Mouse (Mus musculus) forebrain, embryonic 13.5 days (tissue): ENCODE data around the gene Brk1. TPM values are rescaled to one million over a fixed set of nuclear protein-coding genes. Genes with fewer than 3 reads are reported as not detected.

Source experiments
- ATAC-seq: fragments of 200-750 bp; cut with Nextera tagmentation; 2 replicates; pipeline ENCODE4 v1.8.0; 2017
- H3K27ac ChIP-seq: fragments of 300-500 bp; sonication (generic); 2 replicates; pipeline ENCODE4 v1.5.1; 2015; ENCODE audit warnings: inconsistent platforms, mild to moderate bottlenecking, moderate library complexity
- H3K27me3 ChIP-seq: fragments of 300-500 bp; sonication (generic); 2 replicates; pipeline ENCODE4 v1.6.1; 2015; ENCODE audit warnings: mild to moderate bottlenecking, inconsistent platforms
- H3K36me3 ChIP-seq: fragments of 300-500 bp; sonication (generic); 2 replicates; pipeline ENCODE4 v1.6.1; 2015; ENCODE audit warnings: mild to moderate bottlenecking, inconsistent platforms; ENCODE audit not compliant: poor library complexity, severe bottlenecking
- H3K4me1 ChIP-seq: fragments of 300-500 bp; sonication (generic); 2 replicates; pipeline ENCODE4 v1.6.1; 2015; ENCODE audit warnings: inconsistent platforms
- H3K4me2 ChIP-seq: fragments of 300-500 bp; sonication (generic); 2 replicates; pipeline ENCODE4 v1.6.1; 2015; ENCODE audit warnings: inconsistent platforms, mild to moderate bottlenecking, moderate library complexity
- H3K4me3 ChIP-seq: fragments of 300-500 bp; sonication (generic); 2 replicates; pipeline ENCODE4 v1.5.1; 2015; ENCODE audit warnings: mild to moderate bottlenecking, inconsistent platforms
- H3K9ac ChIP-seq: fragments of 300-500 bp; sonication (generic); 2 replicates; pipeline ENCODE4 v1.6.1; 2015; ENCODE audit warnings: mild to moderate bottlenecking, inconsistent platforms
- H3K9me3 ChIP-seq: fragments of 300-500 bp; sonication (generic); replicated peaks from 2 replicates; pipeline ENCODE4 v1.6.1; 2016; ENCODE audit warnings: inconsistent platforms
- WGBS: fragments of 180-500 bp; shearing (Covaris S2); methylation state at CpG from one replicate; pipeline ENCODE4 v1.1.7; 2015; 5-methylcytosine and 5-hydroxymethylcytosine counted together
- polyA plus RNA-seq: library from polyadenylated mRNA; unstranded; fragments of >200 nt; fragmentation: Nextera tagmentation; extraction: Ambion mirVana; gene quantifications from 2 replicates; pipeline ENCODE4 v1.2.1, GENCODE M21; 2015

Gene Brk1
- 227 TPM in 2 replicates for polyA plus RNA-seq

DNA sequence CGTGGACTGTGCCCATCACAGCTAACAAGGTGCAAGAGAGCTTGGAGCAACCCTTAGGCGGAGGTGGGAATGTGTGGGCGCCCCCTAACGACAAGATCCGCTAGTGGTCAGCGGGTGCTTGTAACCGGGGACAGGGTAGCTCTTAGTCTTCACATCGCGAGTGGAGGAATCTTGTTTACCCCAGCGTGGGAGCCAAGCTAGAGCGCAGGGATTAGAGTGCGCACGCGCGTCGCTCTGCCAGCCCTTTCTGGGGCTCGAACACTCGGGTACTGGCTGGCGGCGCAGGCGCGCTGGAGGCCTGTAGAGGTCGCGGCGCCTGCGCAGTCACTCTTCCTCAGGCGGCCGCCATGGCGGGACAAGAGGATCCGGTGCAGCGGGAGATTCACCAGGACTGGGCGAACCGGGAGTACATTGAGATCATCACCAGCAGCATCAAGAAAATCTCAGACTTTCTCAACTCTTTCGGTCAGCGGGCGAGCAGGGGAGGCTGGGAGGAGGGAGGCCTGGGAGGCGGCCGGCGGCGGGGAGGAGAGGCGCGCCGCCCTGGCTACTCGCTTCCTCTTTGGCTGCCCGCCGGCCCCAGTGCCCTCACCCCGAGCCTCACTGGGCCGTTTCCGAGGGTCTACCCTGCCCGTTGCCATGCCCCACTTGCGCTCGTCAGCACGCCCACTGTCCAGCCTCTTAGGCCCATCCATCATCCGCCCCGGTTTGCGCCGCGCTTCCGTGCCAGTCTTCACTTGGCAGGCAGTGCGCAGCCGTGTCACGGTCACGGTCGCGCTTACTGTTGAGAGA lies at the start of gene Brk1:
Gene Brk1 (plus strand): TSS at position 341 of the 792 bp plus-strand sequence.
- Histone ChIP-seq H3K4me2 (peak within 1 kb of the TSS; percentile 93), H3K9me3 (no peaks in the 10 kb centered on the region), H3K4me3 (peak within 1 kb of the TSS; percentile 96), H3K9ac (peak within 1 kb of the TSS; percentile 93), H3K27ac (peak within 1 kb of the TSS; percentile 57), H3K36me3 (peaks cover 9% of the 10 kb centered on the region; the same call in 1 of the 2 replicates), H3K4me1 (peaks cover 22% of the 10 kb centered on the region), H3K27me3 (no peaks in the 10 kb centered on the region)
- peak; percentile 95 for ATAC-seq
- under 1% methylated on average over 65 of the region's 65 CpGs for WGBS

DNA sequence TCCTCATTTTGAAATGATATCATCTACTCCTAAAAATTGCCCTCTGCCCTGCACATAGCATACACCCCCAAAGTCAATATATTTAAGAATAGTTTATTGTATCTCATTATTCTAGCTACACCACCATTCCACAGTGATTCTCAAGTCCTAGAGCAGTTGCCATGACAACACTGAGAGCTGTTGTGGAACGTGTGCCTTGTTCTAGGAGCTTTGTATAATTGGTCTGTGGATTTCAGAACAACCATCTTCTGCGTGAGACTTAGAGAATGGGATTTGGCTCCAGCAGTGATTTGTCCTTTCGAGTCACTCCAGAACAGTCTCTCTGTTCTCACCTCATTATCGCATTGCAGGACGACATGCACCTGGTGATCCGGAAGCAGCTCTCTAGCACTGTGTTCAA lies 44.8 kb upstream of the Brk1 start:
- H3K9me3 ChIP-seq: no peaks in the 10 kb centered on the region
- WGBS: 75% methylated on average over 6 of the region's 6 CpGs
- peaks cover 17% of the 10 kb centered on the region for H3K36me3 ChIP-seq
- H3K4me2 ChIP-seq: no peak overlapping the region
- no peak overlapping the region for H3K4me3 ChIP-seq
- H3K9ac ChIP-seq: no peak overlapping the region
- no peak overlapping the region for H3K27ac ChIP-seq
- H3K27me3 ChIP-seq: no peaks in the 10 kb centered on the region
- no peaks in the 10 kb centered on the region for H3K4me1 ChIP-seq
- no peak for ATAC-seq

DNA sequence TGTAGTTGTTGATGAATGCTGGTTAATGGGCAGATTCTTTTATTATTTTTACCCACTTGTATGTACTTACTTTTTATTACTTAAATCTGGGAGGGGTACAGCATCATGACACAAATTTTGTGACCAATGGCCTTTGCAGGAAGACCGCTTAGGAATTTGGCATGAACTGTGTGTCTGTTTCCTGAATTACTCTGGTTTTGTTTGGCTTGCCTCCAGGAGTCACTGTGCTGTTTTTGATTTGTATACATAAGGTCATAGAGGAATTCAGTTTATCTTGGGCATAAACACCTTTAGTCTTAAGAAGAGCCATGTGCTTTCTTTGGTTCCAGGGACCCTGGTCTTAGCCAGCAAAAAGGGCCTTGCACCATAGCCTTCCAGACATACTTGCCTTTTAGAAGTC lies 40.0 kb upstream of the Brk1 start:
- no peak overlapping the region for H3K4me2 ChIP-seq
- no peaks in the 10 kb centered on the region for H3K27me3 ChIP-seq
- no peak overlapping the region for H3K27ac ChIP-seq
- H3K4me3 ChIP-seq: no peak overlapping the region
- no peaks in the 10 kb centered on the region for H3K4me1 ChIP-seq
- WGBS: 91% methylated on average over 1 of the region's 1 CpGs
- ATAC-seq: no peak
- H3K9me3 ChIP-seq: no peaks in the 10 kb centered on the region
- peaks cover 39% of the 10 kb centered on the region for H3K36me3 ChIP-seq
- H3K9ac ChIP-seq: no peak overlapping the region

DNA sequence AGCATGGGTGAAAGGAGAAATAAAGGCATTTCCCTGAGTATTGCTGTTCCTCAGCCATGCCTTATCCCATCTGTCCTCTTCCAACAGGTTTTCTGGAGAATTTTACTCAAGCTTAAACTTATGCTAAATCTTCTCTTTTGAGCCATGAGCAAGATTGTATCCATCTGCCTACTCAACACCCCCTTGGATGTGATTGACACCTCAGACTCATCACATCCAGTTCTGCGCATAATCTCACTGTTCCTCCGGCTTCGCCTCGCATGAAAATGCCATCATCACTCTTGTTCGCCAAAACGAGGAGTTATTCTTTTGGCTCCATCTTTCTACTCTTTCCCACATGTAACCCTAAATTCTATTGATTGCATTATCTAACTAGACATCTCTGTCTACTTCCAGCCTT lies 28.5 kb upstream of the Brk1 start:
- no peak for ATAC-seq
- no peaks in the 10 kb centered on the region for H3K27me3 ChIP-seq
- H3K4me3 ChIP-seq: no peak overlapping the region
- H3K27ac ChIP-seq: no peak overlapping the region
- peaks cover 36% of the 10 kb centered on the region for H3K36me3 ChIP-seq
- no peaks in the 10 kb centered on the region for H3K9me3 ChIP-seq
- WGBS: 97% methylated on average over 6 of the region's 6 CpGs
- H3K9ac ChIP-seq: no peak overlapping the region
- no peak overlapping the region for H3K4me2 ChIP-seq
- H3K4me1 ChIP-seq: no peaks in the 10 kb centered on the region

DNA sequence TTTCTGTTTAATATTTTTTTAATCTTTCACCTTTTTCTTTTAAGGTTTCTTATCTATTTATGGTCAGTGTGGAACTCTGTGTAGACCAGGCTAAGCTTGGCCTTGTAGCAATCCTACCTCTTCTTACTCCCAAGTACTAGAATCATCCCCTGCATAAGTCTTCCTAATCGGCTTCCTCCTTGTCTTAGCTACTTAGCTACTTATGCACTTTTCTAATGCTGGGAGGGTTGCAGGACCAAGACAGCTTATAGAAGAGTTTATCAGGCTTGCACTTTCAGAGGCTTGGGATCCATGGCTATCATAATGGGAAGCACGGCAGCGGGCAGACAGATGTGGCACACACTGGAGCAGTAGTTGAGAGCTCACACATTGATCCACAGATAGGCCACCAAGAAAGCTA lies 25.3 kb upstream of the Brk1 start:
- no peak overlapping the region for H3K9ac ChIP-seq
- no peaks in the 10 kb centered on the region for H3K9me3 ChIP-seq
- H3K4me1 ChIP-seq: no peaks in the 10 kb centered on the region
- no peak overlapping the region for H3K4me3 ChIP-seq
- WGBS: 94% methylated on average over 3 of the region's 3 CpGs
- H3K36me3 ChIP-seq: peaks cover 26% of the 10 kb centered on the region
- no peaks in the 10 kb centered on the region for H3K27me3 ChIP-seq
- no peak overlapping the region for H3K27ac ChIP-seq
- no peak overlapping the region for H3K4me2 ChIP-seq
- no peak for ATAC-seq

DNA sequence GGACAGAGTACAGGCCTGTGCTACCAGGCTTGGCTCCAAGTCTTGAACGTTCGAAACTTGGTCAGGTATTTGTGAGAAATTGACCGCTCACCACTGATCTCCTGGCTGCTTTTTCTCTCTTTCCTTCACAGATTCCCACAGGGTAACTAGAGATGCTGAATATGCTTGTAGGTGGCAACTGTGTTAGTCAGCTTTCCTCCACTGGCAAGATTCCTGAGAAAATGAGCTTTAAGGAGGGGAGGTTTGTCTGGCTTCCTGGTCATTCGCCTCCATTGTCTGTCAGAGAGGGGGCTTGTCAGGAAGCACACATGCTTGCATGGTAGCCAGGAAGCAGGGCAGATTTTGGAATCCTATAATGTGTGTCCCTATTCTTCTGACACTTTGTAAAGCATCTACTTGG lies 21.5 kb upstream of the Brk1 start:
- Histone ChIP-seq H3K4me1 (peaks cover 5% of the 10 kb centered on the region; the same call in 1 of the 2 replicates), H3K4me3 (no peak overlapping the region), H3K9me3 (no peaks in the 10 kb centered on the region), H3K36me3 (peaks cover 20% of the 10 kb centered on the region), H3K9ac (no peak overlapping the region), H3K27ac (no peak overlapping the region), H3K4me2 (no peak overlapping the region), H3K27me3 (no peaks in the 10 kb centered on the region)
- ATAC-seq: no peak
- WGBS: 91% methylated on average over 4 of the region's 4 CpGs

DNA sequence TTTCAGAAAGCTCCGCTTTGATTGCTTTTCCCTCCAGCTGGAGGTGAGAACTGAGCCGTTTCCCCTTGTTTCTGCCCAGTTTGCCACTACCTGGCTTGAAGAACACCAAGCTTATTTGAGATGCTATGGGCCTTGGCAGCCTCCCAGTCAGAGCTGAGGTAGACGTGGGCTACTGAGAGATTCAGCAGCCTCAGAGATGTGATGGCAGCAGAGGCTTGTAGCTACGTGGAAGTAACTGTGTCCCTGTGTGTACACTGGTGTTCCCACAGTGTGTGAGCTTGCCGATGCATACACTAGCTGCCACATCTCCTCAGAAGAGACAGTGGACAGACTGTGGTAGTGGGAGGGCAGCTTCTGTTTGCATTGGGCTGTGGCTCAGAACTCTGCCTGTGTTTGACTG lies 19.5 kb upstream of the Brk1 start:
- no peaks in the 10 kb centered on the region for H3K27me3 ChIP-seq
- H3K9ac ChIP-seq: no peak overlapping the region
- H3K4me2 ChIP-seq: no peak overlapping the region
- no peaks in the 10 kb centered on the region for H3K9me3 ChIP-seq
- H3K36me3 ChIP-seq: peaks cover 16% of the 10 kb centered on the region
- 93% methylated on average over 5 of the region's 5 CpGs for WGBS
- no peak overlapping the region for H3K27ac ChIP-seq
- no peak for ATAC-seq
- peaks cover 5% of the 10 kb centered on the region; the same call in 1 of the 2 replicates for H3K4me1 ChIP-seq
- H3K4me3 ChIP-seq: no peak overlapping the region

DNA sequence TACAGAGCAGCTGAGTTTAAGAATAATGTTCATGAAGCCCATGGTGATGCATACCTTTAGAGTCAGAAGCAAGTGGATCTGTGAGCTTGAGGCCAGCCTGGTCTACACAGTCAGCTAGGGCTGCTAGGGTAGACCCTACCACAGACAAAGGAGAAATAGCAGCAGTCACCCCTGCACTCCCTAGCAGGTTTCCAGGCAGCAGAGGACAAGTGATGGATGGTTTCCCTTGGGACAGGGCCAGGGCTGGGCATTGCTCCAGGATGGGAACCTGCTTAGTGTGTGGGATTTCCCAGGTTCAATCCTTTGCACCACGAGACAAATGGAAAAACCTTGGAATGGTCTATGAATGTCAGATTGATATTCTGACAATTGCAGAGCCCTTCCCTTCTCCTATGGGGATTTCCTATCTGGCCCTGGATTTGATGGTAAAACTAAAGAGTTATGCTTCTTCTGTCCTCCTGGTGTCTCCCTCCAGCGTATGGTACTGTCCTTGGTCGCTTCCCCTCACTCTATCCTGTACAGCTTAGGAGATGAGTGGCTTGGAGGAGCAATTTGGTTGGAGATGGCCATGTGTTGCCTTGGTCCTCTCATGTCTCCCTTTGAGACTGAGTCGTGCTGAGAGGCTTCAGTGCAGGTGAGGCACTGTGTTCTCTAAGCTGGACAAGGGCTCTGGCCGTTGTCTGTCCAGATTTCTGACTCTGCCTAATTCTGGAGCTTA lies 17.9 kb upstream of the Brk1 start:
- H3K4me2 ChIP-seq: no peak overlapping the region
- 73% methylated on average over 5 of the region's 5 CpGs for WGBS
- H3K27ac ChIP-seq: no peak overlapping the region
- H3K36me3 ChIP-seq: peaks cover 16% of the 10 kb centered on the region
- no peak overlapping the region for H3K4me3 ChIP-seq
- H3K9me3 ChIP-seq: no peaks in the 10 kb centered on the region
- H3K27me3 ChIP-seq: no peaks in the 10 kb centered on the region
- ATAC-seq: no peak
- H3K4me1 ChIP-seq: peaks cover 5% of the 10 kb centered on the region; the same call in 1 of the 2 replicates
- no peak overlapping the region for H3K9ac ChIP-seq

DNA sequence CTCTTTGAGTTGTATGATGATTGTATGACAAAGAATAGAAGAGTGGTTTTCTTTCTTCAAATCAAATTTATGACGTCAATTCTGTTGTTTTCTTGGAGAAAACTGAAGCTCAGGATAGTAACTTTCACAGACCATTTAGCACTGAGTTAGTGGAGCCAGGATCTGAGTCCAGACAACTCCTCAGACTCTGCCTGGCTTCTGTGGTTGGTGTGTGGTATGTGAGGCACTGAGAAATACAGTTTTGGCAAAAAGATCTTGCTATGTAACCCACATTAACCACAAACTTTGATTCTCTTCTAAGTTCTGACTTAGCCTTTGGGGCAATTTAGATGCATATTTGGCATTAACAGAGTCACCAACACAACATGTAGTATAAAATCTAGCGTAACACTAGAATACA lies 11.9 kb upstream of the Brk1 start:
- H3K27ac ChIP-seq: no peak overlapping the region
- H3K9ac ChIP-seq: no peak overlapping the region
- H3K4me1 ChIP-seq: no peaks in the 10 kb centered on the region
- whole genome bisulfite sequencing: 90% methylated on average over 2 of the region's 2 CpGs
- ATAC-seq: no peak
- H3K27me3 ChIP-seq: no peaks in the 10 kb centered on the region
- H3K9me3 ChIP-seq: no peaks in the 10 kb centered on the region
- H3K4me3 ChIP-seq: no peak overlapping the region
- H3K4me2 ChIP-seq: no peak overlapping the region
- 0 out of 2 replicates have a peak, but pooled peaks cover 4% of the 10 kb centered on the region for H3K36me3 ChIP-seq

DNA sequence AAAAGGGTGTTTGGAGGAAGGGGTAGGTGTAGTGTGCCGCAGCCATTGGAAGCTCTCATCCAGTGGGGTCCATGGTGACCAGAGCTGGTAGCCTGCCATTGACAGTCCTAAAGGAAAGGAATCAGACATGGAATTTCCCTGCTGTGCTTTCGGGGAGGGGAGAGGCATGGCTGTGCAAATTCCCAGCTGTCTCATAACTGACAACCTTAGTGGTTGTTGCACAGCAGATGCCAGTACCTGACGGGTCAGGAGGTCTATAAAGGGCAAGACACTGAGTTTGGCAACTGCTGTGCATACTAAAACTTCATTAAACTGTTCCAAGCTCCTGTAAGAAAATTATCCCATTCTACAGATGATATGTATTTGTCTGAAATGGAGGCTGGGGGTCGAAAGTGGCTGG lies 6.6 kb upstream of the Brk1 start:
- Histone ChIP-seq H3K4me3 (no peak overlapping the region), H3K9ac (no peak overlapping the region), H3K4me2 (no peak overlapping the region), H3K4me1 (peaks cover 4% of the 10 kb centered on the region; the same call in 1 of the 2 replicates), H3K27ac (no peak overlapping the region), H3K27me3 (no peaks in the 10 kb centered on the region), H3K36me3 (0 out of 2 replicates have a peak, but pooled peaks cover 6% of the 10 kb centered on the region), H3K9me3 (no peaks in the 10 kb centered on the region)
- ATAC-seq: no peak
- WGBS: 93% methylated on average over 4 of the region's 4 CpGs

DNA sequence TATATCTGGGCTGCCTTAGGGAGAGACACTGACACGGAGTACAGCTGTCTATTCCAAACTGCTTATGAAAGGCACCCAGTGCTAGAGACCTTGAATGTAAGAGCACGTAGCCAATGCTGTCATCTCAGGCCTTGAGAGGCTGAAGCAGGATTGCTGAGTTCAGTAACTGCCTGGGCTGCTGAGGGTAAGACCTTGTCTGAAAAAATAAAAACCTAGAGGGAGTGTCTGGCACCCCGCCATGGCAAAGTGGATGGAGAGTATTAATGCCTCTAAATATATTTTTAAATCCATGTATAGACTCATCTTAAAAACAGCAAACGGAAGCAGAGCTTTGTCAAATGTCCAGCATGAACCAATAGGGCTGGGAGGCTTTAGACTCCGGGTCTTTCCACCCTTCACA lies 4.7 kb upstream of the Brk1 start:
- ATAC-seq: no peak
- Histone ChIP-seq H3K27me3 (no peaks in the 10 kb centered on the region), H3K36me3 (0 out of 2 replicates have a peak, but pooled peaks cover 6% of the 10 kb centered on the region), H3K4me3 (no peak overlapping the region), H3K27ac (no peak overlapping the region), H3K9me3 (no peaks in the 10 kb centered on the region), H3K4me1 (peaks cover 4% of the 10 kb centered on the region; the same call in 1 of the 2 replicates), H3K4me2 (no peak overlapping the region), H3K9ac (no peak overlapping the region)
- WGBS: 75% methylated on average over 5 of the region's 5 CpGs

DNA sequence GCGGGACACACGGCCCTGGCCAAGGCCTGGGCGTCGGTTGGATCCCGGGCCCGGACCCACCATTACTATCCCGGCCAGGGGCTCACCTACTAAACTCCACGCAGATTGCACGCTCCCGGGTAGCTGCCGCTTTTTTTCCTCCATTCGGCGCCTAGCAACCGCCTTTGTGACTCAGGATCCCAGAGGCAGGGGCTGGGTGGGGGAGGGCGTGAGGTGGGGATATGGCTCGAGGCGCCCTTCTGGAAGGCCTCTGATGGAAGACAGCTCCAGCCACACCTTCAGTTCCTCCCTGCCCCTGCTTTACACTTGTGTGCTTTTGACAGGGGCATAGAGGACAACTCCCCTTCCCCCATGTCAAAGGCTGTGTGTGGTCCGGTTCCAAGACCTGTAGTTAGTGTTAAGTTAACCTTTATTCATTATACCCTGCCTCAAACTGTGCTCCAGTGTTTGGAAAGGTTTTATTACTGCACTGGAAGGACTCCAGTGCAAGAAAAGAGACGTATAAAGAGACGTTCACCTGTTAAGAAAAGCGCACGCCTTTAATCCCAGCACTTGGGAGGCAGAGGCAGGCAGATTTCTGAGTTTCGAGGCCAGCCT lies 3.9 kb upstream of the Brk1 start, which contains the start of gene Fancd2os:
Gene Fancd2os (minus strand): TSS at position 173 of the 597 bp plus-strand sequence.
- 0 out of 2 replicates have a peak, but pooled peaks cover 6% of the 10 kb centered on the region for H3K36me3 ChIP-seq
- no peak for ATAC-seq
- H3K9me3 ChIP-seq: no peaks in the 10 kb centered on the region
- H3K4me1 ChIP-seq: peaks cover 9% of the 10 kb centered on the region
- H3K27ac ChIP-seq: no peak within 1 kb of the TSS
- no peaks in the 10 kb centered on the region for H3K27me3 ChIP-seq
- H3K9ac ChIP-seq: no peak within 1 kb of the TSS
- 32% methylated on average over 23 of the region's 23 CpGs for WGBS
- H3K4me3 ChIP-seq: no peak within 1 kb of the TSS
- no peak within 1 kb of the TSS for H3K4me2 ChIP-seq
